Mouse (Mus musculus) thymus, postnatal 25 days (tissue): ENCODE measurements around the gene Slain2.
A peak's percentile ranks its signal among the peaks of the same experiment; 100 is the strongest.

Experiments
- DNase-seq: peaks from one replicate; pipeline ENCODE4 v3.0.0; 2022

Gene Slain2

DNA sequence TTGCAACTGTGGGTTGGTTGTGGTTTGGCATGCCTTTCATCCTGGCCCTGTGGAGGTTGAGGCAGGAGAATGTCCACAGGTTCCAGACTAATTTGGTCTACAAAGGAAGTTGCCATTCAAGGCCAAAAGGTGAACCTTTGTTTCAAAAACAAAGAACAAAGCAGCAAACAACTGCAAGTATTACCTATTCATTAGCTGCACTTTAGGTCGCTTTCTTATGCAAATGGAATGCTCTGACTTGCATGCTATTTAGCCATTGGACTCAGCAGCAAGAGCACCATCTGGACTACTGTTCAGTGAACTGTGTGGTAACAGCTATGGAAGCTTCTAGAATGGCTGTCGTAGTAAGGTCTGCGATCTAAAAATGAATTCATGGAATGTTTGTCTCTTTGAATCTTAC lies 11.8 kb upstream of the Slain2 start:
- DNase-seq = no peak

GRCm38 (mm10) chr5:72902876-72903516 lies 11.1 kb upstream of the Slain2 start:
- no peak for DNase-seq

DNA sequence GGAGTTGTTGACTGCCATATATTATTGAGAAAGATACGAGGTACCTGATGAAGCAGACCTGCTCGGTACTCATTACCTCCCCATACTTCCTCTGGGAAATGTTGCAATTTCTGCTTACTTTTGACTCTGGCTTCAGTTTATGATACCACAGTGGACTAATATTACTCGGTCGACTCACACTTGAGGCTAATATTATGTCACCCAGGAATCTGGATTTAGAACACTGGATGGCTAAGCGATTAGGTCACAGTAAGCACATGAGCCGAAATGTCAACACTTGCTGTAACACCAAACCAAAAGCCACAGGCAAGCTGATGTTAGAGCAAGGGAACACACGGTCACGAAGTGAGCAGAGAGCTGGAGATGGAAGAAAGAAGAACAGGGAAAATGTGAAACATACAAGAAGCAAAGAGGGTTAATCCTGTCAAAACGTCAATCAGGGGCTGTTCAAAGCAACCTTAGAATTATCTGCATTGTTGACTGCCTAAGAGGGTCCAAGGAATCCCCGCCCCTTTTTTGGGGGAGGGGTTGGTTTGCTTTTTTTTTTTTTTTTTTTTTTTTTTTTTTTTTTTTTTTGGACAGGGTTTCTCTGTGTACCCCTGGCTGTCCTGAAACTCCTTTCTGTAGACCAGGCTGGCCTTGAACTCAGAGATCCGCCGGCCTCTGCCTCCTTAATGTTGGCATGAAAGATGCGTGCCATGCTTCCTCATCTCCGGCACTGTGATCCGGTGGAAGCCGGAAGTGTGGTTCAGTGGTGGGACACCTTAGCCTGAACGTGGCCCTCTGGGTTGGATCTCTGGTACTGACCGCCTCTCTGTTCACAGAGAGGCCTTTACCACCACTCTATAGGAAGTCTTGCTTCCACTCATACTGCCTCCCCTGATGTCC lies 9.0 kb upstream of the Slain2 start:
- DNase-seq = no peak

GRCm38 (mm10) chr5:72907402-72907801 lies 6.7 kb upstream of the Slain2 start:
- DNase-seq = no peak

DNA sequence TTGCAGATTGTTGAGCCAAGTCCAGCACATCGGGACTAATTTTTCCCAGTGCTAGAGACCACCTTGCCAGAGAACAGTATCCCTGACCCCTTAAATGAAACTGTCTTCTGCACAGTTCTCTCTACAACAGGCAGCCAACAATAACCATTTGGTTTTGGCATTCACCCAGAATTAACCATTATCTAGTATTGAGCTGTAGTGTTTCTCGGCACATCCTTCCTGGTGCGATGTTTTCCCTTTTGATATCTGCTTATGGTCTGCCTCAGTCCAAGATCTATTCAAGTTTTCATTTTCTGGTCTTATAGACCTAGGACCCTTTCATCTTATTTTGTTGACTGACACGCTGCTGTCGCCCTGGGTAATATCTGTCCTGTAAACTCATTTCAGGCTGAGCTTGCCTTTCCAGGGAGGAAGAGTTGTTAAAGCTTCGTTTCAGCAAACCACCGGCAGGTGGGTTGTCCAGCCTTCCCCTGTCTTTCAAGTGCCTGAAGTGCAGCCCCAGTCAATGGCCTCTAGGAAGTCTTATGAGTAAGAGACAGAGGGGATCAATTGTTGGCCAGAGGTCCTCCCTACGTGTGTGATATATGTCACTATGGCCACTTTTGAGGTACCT lies 5.7 kb upstream of the Slain2 start:
- DNase-seq = no peak

DNA sequence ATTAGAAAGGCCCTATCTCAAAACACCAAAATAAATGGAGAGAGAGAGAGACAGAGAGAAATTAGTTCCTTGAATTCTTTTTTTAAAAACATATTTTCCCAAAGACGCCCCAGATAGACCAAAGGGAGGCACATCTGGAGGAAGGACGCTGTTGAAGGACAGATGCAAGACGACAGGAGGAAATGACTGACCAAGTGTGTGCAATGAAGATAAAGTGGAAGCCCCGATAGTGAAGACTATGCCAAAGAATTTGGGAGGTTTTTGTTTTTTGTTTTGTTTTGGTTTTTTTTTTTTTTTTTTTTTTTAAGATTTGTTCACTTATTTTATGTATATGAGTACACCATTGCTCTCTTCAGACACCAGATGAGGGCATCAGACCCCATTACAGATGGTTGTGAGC lies 4.7 kb upstream of the Slain2 start:
- DNase-seq = no peak

GRCm38 (mm10) chr5:72910373-72910772 lies 3.7 kb upstream of the Slain2 start:
- DNase-seq = no peak

- DNase-seq = no peak
These were observed 2.8 kb upstream of the Slain2 start for GRCm38 (mm10) chr5:72911284-72911683.

- DNase-seq = peak; percentile 56
These were observed 793 bp downstream of the Slain2 start for GRCm38 (mm10) chr5:72914633-72915561.

- DNase-seq = no peak
These were observed 1.9 kb downstream of the Slain2 start for GRCm38 (mm10) chr5:72916048-72916447.

DNA sequence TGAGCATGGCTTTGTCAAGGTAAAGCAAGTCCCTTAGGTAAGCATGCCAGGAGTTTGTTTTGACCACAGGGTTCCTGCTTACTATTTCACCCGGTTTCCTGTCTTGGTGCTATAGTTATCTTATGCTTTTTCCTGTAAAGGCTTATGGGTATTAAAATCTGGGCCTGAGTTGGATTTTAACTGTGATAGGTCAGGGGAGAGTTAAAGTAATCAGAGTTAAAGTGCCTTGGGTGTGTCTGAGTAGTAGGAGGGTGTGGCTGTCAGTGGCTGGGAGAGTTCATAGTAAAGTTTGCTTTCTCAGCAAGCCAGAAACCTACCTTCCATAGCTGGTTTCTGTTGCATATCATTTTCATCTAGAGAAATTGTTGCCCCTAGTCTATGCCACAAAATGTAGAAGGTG lies 2.7 kb downstream of the Slain2 start:
- no peak for DNase-seq

DNA sequence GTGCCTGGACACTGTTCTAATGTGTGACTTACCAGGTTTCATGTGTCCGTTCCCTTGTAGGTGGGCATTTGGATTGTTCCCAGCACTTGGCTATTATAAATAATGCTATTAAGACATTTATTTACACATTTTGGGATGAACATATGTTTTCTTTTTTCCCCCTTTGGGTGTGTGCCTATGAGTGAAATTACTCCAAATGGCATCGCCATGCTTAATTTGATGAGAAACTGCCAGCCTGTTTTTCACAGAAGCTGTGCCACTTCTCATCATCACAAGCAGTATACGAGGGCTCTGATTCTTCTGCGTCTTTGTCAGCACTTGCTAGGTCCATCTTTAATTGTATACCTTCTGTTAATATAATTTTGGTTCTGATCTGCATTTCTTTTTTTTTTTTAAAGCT lies 6.3 kb downstream of the Slain2 start:
- no peak for DNase-seq

GRCm38 (mm10) chr5:72921171-72921570 lies 7.1 kb downstream of the Slain2 start:
- no peak for DNase-seq

DNA sequence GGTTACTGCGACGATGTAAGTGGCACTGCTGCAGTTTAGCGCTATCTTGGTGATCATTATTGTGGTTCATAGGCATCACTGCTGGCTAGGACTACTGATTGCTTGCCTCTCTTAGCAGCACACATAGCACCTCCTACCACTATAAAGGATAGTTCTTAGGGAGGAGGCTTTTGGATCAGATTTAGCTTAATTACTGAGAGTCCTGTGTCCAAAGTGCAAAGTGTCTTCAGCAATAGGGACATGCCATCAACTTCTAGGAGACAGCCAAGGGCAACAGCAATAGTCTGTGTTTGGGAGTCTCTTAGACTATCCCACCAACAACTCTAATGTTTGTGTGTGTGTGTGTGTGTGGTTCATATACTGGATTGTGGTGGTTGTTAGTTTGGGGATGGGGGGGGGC lies 8.7 kb downstream of the Slain2 start:
- no peak for DNase-seq

DNA sequence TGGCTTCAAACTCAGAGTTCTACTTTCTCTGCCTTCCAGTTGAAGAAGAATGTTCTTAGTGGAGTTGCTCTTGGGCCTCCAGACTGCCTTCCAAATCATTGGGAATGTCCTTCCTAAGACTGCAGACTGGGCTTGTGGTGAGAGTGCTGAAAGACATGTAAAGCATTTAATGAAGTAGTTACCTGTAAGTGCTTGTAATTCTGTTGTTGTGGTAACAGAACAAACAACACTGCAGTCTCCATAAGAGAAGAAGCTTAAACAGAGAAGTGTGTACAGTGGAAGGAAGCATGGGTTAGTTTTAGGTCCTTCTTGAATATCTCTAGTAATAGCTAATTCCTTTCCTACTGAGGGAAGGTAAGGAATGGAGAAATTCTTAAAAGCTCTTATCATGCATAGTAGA lies 13.0 kb downstream of the Slain2 start:
- no peak for DNase-seq

- no peak for DNase-seq
These were observed 19.0 kb downstream of the Slain2 start for GRCm38 (mm10) chr5:72933026-72933675.

DNA sequence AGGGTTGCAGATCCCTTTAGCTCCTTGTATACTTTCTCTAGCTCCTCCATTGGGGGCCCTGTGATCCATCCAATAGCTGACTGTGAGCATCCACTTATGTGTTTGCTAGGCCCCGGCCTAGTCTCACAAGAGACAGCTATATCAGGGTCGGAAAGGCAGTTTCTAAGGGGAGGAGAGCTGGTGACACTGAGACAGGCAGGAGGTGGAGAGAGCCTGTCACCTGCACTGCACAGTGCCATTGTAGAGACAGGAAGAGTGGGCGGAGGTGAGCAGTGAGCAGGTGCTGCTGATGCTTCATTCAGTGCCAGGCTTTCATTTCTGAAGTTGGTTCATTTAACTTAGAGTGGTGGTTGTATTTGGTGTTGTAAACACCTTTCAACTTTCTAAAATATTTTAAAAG lies 24.3 kb downstream of the Slain2 start:
- DNase-seq = peak; percentile 48

DNA sequence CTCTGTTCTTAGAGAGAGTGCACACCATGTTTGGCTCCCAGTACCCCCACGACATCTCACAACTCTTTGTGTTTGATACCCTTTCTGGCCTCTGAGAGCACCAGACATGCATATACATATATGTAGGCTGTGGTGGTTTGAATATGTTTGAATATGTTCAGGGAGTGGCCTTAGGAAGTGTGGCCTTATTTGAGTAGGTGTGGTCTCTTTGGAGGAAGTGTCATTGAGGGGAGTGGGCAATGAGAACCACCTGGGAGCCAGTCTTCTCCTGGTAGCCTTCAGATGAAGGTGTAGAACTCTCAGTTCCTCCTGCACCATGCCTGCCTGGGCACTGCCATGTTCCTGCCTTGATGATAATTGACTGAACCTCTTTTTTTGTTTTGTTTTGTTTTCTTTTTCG lies 25.2 kb downstream of the Slain2 start:
- no peak for DNase-seq

- no peak for DNase-seq
These were observed 26.9 kb downstream of the Slain2 start for GRCm38 (mm10) chr5:72940906-72941432.

DNA sequence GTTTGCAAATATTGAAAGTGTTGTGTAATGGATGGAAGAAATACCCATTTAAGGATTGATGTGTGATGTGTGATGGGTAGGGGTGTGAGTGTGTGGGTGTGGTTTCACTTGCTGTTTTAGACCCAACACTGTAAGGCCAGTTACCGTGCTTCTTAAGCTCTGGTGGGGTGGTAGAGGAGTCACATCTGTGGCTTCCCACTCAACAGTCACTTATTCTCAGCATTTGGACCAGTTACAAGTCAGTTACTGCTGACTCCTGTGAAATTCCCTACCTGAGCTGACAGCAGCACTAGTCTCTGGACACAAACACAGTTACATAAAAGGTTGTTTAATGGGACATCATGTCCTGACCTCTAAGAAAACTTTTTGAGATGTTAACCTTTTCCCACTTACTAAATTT lies 34.0 kb downstream of the Slain2 start:
- DNase-seq = no peak

- DNase-seq = no peak
These were observed 36.1 kb downstream of the Slain2 start for GRCm38 (mm10) chr5:72950252-72950651.

DNA sequence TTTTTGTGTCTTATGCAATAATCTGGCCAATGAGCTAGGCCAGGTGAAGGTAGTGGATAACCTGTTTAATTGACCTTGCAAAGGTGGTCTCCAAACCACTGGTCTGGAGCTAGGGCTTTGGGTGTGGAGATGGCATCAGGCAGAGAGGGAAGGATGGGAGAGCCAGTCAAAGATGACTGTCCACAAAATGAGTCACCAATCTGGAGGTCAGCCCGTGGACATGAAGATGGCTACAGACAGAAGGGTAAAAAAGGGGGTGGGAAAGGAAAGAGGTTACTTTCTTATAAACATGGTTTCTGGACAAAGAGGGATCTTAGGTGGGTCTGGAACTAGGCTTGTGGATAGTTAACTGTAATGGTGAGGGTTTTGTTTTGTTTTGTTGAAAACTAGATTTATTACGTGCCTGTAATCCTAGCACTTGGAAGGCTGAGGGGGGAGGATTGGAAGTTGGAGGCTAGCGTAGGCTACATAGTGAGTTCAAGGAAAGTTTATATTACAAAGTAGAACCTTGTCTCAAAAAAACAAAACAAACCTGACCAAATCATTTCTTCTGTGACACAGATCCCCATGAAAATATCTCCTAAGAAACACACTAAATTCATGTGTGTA lies 40.0 kb downstream of the Slain2 start:
- DNase-seq = no peak
